Mouse (Mus musculus): ENCODE measurements at regions not wholly inside any gene's neighbourhood (a gene's known extent, or its start where the extent isn't known, plus 50 kb on each side); places are given as distances from the start of the nearest gene placed in this dataset.

- no peak for DNase-seq (ENCODE audit: low read depth)
Measured at GRCm38 (mm10) chr4:114716703-114717102, 104.8 kb upstream of the Gm12830 start.

GRCm38 (mm10) chr4:114720696-114721095 lies 100.8 kb upstream of the Gm12830 start:
- DNase-seq (ENCODE audit: low read depth), result no peak

GRCm38 (mm10) chr4:114721386-114721785 lies 100.1 kb upstream of the Gm12830 start:
- DNase-seq (ENCODE audit: low read depth), result no peak

GRCm38 (mm10) chr4:114728235-114729000 lies 93.1 kb upstream of the Gm12830 start:
- DNase-seq (ENCODE audit: low read depth), result no peak

- DNase-seq (ENCODE audit: low read depth), result no peak
Measured at GRCm38 (mm10) chr4:114733256-114734004, 88.1 kb upstream of the Gm12830 start.

GRCm38 (mm10) chr4:114738903-114739667 lies 82.4 kb upstream of the Gm12830 start:
- DNase-seq (ENCODE audit: low read depth), result no peak

GRCm38 (mm10) chr4:114748131-114748530 lies 73.4 kb upstream of the Gm12830 start:
- no peak for DNase-seq (ENCODE audit: low read depth)

GRCm38 (mm10) chr4:114759837-114760236 lies 61.7 kb upstream of the Gm12830 start:
- DNase-seq (ENCODE audit: low read depth), result no peak

GRCm38 (mm10) chr4:114766643-114767393 lies 54.7 kb upstream of the Gm12830 start:
- DNase-seq (ENCODE audit: low read depth), result no peak
